Mouse (Mus musculus): Measurements from ENCODE around the gene Mylk4. TPM values are rescaled to one million over a fixed set of nuclear protein-coding genes. Genes with fewer than 3 reads are reported as not detected.
A peak's percentile ranks its signal among the peaks of the same experiment; 100 is the strongest.

Gene Mylk4
- total and polyA plus RNA-seq, 2 experiments from 2014 or later, result 0.31 TPM; not detected in 1

GRCm38 (mm10) chr13:32789781-32790180 lies 6.0 kb upstream of the Mylk4 start:
- whole genome bisulfite sequencing, result 84% methylated on average over 4 of the region's 4 CpGs
- DNase-seq (ENCODE audit: low spot score) (no peak), ATAC-seq (ENCODE audit: low FRiP score) (no peak)
- Histone ChIP-seq H3K27ac (ENCODE audit: low read depth, low read length) (no peak overlapping the region), H3K4me1 (ENCODE audit: insufficient read depth, low read length) (no peaks in the 10 kb centered on the region), H3K36me3 (ENCODE audit: insufficient read depth, low read length) (no peaks in the 10 kb centered on the region), H3K9ac (replicated peaks; ENCODE audit: low read length, poor library complexity, severe bottlenecking) (no peak overlapping the region), H3K4me2 (ENCODE audit: low read depth, low read length, poor library complexity, severe bottlenecking) (no peak overlapping the region), H3K9me3 (ENCODE audit: low read length) (no peaks in the 10 kb centered on the region), H3K4me3 (ENCODE audit: low read depth, low read length) (no peak overlapping the region), H3K27me3 (ENCODE audit: insufficient read depth, low read length) (no peaks in the 10 kb centered on the region)
- TF ChIP-seq CTCF (IDR thresholded peaks at IDR 0.05), result no peak

GRCm38 (mm10) chr13:32787584-32787983 lies 3.8 kb upstream of the Mylk4 start:
- no peak for TF ChIP-seq CTCF (IDR thresholded peaks at IDR 0.05)
- no peaks in the 10 kb centered on the region for H3K36me3 ChIP-seq (ENCODE audit: insufficient read depth, low read length)
- 81% methylated on average over 2 of the region's 2 CpGs for WGBS
- H3K9ac ChIP-seq (replicated peaks; ENCODE audit: low read length, poor library complexity, severe bottlenecking), result no peak overlapping the region
- H3K27ac ChIP-seq (ENCODE audit: low read depth, low read length), result no peak overlapping the region
- H3K4me3 ChIP-seq (ENCODE audit: low read depth, low read length), result no peak overlapping the region
- H3K4me1 ChIP-seq (ENCODE audit: insufficient read depth, low read length), result no peaks in the 10 kb centered on the region
- no peak overlapping the region for H3K4me2 ChIP-seq (ENCODE audit: low read depth, low read length, poor library complexity, severe bottlenecking)
- ATAC-seq (ENCODE audit: low FRiP score) (no peak), DNase-seq (ENCODE audit: low spot score) (no peak)
- no peaks in the 10 kb centered on the region for H3K9me3 ChIP-seq (ENCODE audit: low read length)
- no peaks in the 10 kb centered on the region for H3K27me3 ChIP-seq (ENCODE audit: insufficient read depth, low read length)

GRCm38 (mm10) chr13:32783055-32783454 lies 699 bp downstream of the Mylk4 start:
- ATAC-seq (ENCODE audit: low FRiP score) (no peak), DNase-seq (ENCODE audit: low spot score) (no peak)
- peak; percentile 66 for TF ChIP-seq CTCF (IDR thresholded peaks at IDR 0.05)
- Histone ChIP-seq H3K36me3 (ENCODE audit: insufficient read depth, low read length) (no peaks in the 10 kb centered on the region), H3K9me3 (ENCODE audit: low read length) (no peaks in the 10 kb centered on the region), H3K4me3 (ENCODE audit: low read depth, low read length) (no peak overlapping the region), H3K4me2 (ENCODE audit: low read depth, low read length, poor library complexity, severe bottlenecking) (no peak overlapping the region), H3K27ac (ENCODE audit: low read depth, low read length) (no peak overlapping the region), H3K27me3 (ENCODE audit: insufficient read depth, low read length) (no peaks in the 10 kb centered on the region), H3K4me1 (ENCODE audit: insufficient read depth, low read length) (no peaks in the 10 kb centered on the region), H3K9ac (replicated peaks; ENCODE audit: low read length, poor library complexity, severe bottlenecking) (no peak overlapping the region)
- 56% methylated on average over 5 of the region's 5 CpGs for WGBS

- Histone ChIP-seq H3K9me3 (ENCODE audit: low read length) (no peaks in the 10 kb centered on the region), H3K4me1 (ENCODE audit: insufficient read depth, low read length) (no peaks in the 10 kb centered on the region), H3K9ac (replicated peaks; ENCODE audit: low read length, poor library complexity, severe bottlenecking) (no peak overlapping the region), H3K4me3 (ENCODE audit: low read depth, low read length) (no peak overlapping the region), H3K4me2 (ENCODE audit: low read depth, low read length, poor library complexity, severe bottlenecking) (no peak overlapping the region), H3K36me3 (ENCODE audit: insufficient read depth, low read length) (no peaks in the 10 kb centered on the region), H3K27ac (ENCODE audit: low read depth, low read length) (no peak overlapping the region), H3K27me3 (ENCODE audit: insufficient read depth, low read length) (no peaks in the 10 kb centered on the region)
- DNase-seq (ENCODE audit: low spot score), result no peak
- ATAC-seq (ENCODE audit: low FRiP score), result no peak
- no peak for TF ChIP-seq CTCF (IDR thresholded peaks at IDR 0.05)
- WGBS, result 69% methylated on average over 3 of the region's 3 CpGs
These were observed 4.9 kb downstream of the Mylk4 start for GRCm38 (mm10) chr13:32778861-32779260.

GRCm38 (mm10) chr13:32776350-32776749 lies 7.4 kb downstream of the Mylk4 start:
- no peaks in the 10 kb centered on the region for H3K36me3 ChIP-seq (ENCODE audit: insufficient read depth, low read length)
- no peak overlapping the region for H3K9ac ChIP-seq (replicated peaks; ENCODE audit: low read length, poor library complexity, severe bottlenecking)
- no peak overlapping the region for H3K4me2 ChIP-seq (ENCODE audit: low read depth, low read length, poor library complexity, severe bottlenecking)
- no peaks in the 10 kb centered on the region for H3K9me3 ChIP-seq (ENCODE audit: low read length)
- DNase-seq (ENCODE audit: low spot score) (no peak), ATAC-seq (ENCODE audit: low FRiP score) (no peak)
- H3K4me3 ChIP-seq (ENCODE audit: low read depth, low read length), result no peak overlapping the region
- 85% methylated on average over 10 of the region's 10 CpGs for WGBS
- no peak overlapping the region for H3K27ac ChIP-seq (ENCODE audit: low read depth, low read length)
- TF ChIP-seq CTCF (IDR thresholded peaks at IDR 0.05), result no peak
- H3K4me1 ChIP-seq (ENCODE audit: insufficient read depth, low read length), result no peaks in the 10 kb centered on the region
- no peaks in the 10 kb centered on the region for H3K27me3 ChIP-seq (ENCODE audit: insufficient read depth, low read length)

- no peak overlapping the region for H3K9ac ChIP-seq (replicated peaks; ENCODE audit: low read length, poor library complexity, severe bottlenecking)
These were observed 7.9 kb downstream of the Mylk4 start for GRCm38 (mm10) chr13:32775889-32776288.

More at GRCm38 (mm10) chr13:32775889-32776288, 7.9 kb downstream of the Mylk4 start:
- H3K4me3 ChIP-seq (ENCODE audit: low read depth, low read length), result no peak overlapping the region
- H3K27me3 ChIP-seq (ENCODE audit: insufficient read depth, low read length), result no peaks in the 10 kb centered on the region
- no peak overlapping the region for H3K4me2 ChIP-seq (ENCODE audit: low read depth, low read length, poor library complexity, severe bottlenecking)
- H3K27ac ChIP-seq (ENCODE audit: low read depth, low read length), result no peak overlapping the region
- DNase-seq (ENCODE audit: low spot score), result peak; percentile 15
- no peaks in the 10 kb centered on the region for H3K9me3 ChIP-seq (ENCODE audit: low read length)
- H3K4me1 ChIP-seq (ENCODE audit: insufficient read depth, low read length), result no peaks in the 10 kb centered on the region
- ATAC-seq (ENCODE audit: low FRiP score), result no peak
- no peak for TF ChIP-seq CTCF (IDR thresholded peaks at IDR 0.05)
- no peaks in the 10 kb centered on the region for H3K36me3 ChIP-seq (ENCODE audit: insufficient read depth, low read length)
- WGBS, result 91% methylated on average over 9 of the region's 9 CpGs
